Mouse (Mus musculus): ENCODE measurements around the gene L3mbtl2.

Gene L3mbtl2

DNA sequence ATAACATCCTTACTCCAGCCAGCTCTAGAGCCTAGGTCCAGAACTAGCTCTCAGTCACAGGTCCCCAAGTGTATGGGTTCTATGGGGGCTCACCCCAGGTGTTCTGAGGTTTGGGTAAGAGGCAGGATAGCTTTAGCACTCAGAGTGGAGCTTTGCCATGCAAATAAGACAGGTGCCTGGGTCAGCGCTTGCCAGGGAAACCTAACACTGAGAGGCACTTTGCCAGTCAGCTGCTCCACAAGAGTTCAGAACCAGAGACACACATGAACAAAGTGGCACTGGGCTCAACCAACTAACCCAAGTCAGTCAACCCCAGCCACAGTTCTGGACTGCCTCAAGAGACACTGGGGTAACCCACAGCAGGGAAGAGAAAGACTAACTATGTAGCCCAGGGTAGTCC is 46.0 kb downstream of the L3mbtl2 start:
- no peak for DNase-seq

GRCm38 (mm10) chr15:81710801-81711200 is 47.1 kb downstream of the L3mbtl2 start:
- DNase-seq = no peak

DNA sequence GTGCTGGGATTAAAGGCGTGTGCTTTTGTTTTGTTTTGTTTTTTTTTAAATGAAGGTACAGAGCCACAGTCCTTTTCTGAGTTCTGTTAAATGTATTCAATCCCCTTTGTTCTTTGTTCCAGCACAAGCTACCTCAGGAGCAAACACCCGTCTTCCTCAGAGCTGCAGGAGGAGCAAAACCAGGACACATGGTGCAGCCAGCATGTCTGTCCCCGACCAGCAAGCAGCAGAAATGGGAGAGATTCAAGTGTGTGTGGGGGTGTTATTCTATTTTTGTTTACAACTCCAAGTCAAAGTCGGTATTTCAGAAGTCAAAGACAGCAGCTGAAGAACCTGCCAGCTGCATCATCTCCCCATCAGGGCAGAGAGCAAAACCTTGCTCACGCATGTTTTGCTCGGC is 50.1 kb downstream of the L3mbtl2 start:
- DNase-seq = no peak

DNA sequence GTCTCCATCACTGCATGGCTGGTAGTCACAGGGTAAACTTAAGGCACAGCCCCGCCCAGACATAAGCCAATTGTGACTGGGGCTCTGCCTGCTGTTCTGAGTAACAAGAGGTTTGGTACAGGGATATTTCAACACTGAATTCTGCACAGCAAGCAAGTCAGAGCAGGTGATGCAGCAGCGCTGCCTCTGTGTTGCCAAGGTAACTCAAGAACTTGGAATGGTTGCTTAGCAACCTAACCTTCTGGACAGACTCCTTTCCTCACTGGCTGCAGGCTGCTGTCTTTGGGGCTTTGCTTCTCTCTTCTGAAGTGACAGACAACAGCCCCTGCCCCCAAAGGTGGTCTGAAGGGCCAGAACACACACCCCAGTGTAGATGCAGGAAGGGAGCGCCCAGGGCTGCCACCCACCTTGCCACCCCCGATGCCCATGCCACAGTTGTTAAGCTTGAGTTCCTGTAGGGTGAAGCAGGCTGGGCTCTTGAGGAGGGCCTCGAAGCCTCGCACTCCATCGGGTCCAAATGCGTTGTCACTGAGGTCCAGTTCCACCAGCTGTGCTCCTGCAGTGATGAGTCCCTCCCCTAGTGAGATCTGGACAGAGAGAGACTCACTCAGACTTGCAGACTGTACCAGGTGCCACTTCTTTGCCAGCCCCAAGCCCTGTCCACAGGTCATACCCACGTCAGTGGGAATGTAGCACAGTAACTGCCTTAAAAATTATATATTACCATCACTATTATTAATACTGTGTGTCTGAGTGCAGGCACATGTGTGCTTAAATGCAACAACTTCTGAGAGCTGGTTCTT is 54.8 kb downstream of the L3mbtl2 start:
- DNase-seq = no peak

- DNase-seq = no peak
Observed at GRCm38 (mm10) chr15:81719139-81719531, 55.4 kb downstream of the L3mbtl2 start.

GRCm38 (mm10) chr15:81722361-81722760 is 58.7 kb downstream of the L3mbtl2 start:
- DNase-seq = no peak

GRCm38 (mm10) chr15:81723653-81724052 is 60.0 kb downstream of the L3mbtl2 start:
- no peak for DNase-seq

DNA sequence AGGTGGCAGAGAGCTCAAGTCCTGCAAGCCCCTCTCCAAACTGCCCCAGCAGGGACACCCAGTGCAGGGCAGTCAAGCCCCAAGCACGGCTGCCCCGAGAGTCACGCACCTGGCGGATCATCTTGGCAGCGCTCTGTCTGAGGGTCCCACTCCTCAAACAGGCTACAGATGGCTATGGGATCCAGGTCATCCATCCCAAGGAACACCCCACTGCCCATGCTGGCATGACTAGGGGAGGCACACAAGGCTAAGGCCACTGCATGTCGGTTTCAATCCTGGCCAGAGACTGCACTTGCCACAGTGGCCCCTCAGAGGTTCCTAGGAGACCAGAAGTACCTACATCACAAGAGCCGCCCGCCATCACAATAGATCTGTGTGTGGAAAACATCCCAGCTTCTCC is 62.3 kb downstream of the L3mbtl2 start:
- no peak for DNase-seq

GRCm38 (mm10) chr15:81729241-81729791 is 65.6 kb downstream of the L3mbtl2 start:
- peak; percentile 37 to 43 for DNase-seq

- peak; percentile 97 for DNase-seq
Observed at GRCm38 (mm10) chr15:81729792-81730635, 66.3 kb downstream of the L3mbtl2 start.

- DNase-seq = no peak
Observed at GRCm38 (mm10) chr15:81735075-81735474, 71.4 kb downstream of the L3mbtl2 start.

Measured in cerebellum, postnatal 36 days (tissue).